Mouse (Mus musculus) MEL (cell line): ENCODE measurements around the gene Limk2.

Experiments used
- CHD2 ChIP-seq: IDR thresholded peaks from 2 replicates; pipeline ENCODE4 v1.6.1; 2011; ENCODE audit warnings: low read length, improper control_type of control experiment
- CTCF ChIP-seq, 3 experiments: IDR thresholded peaks in 2 of 3; conservative IDR thresholded peaks in 1 of 3; 2 replicates each; pipeline ENCODE4 v1.5.1; 2011 to 2012; ENCODE audit warnings: low read length in 3 of 3, low read depth in 2 of 3, mild to moderate bottlenecking in 2 of 3, improper control_type of control experiment in 1 of 3, inconsistent platforms in 1 of 3, mixed read lengths in 1 of 3, moderate library complexity in 1 of 3; ENCODE audit not compliant: control insufficient read depth in 1 of 3, insufficient read depth in 1 of 3, poor library complexity in 1 of 3, severe bottlenecking in 1 of 3
- KAT2A ChIP-seq: conservative IDR thresholded peaks from 2 replicates; pipeline ENCODE4 v1.6.1; 2012; ENCODE audit warnings: low read depth, low read length, improper control_type of control experiment, inconsistent platforms
- MAX ChIP-seq: IDR thresholded peaks from 2 replicates; pipeline ENCODE4 v1.6.1; 2011; ENCODE audit warnings: low read length, improper control_type of control experiment
- POLR2A ChIP-seq, 2 experiments: IDR thresholded peaks; 2 replicates each; pipeline ENCODE4 v1.6.1; 2011 to 2012; ENCODE audit warnings: low read length in 2 of 2, mild to moderate bottlenecking in 2 of 2, control low read depth in 1 of 2, improper control_type of control experiment in 1 of 2, low read depth in 1 of 2, moderate library complexity in 1 of 2; ENCODE audit not compliant: control insufficient read depth in 1 of 2, insufficient read depth in 1 of 2, poor library complexity in 1 of 2
- TAL1 ChIP-seq: IDR thresholded peaks from 2 replicates; pipeline ENCODE4 v1.6.1; 2012; ENCODE audit warnings: mild to moderate bottlenecking, inconsistent platforms, low read length, moderate library complexity, mixed read lengths
- USF2 ChIP-seq, 2 experiments: IDR thresholded peaks; 2 replicates each; pipeline ENCODE4 v1.6.1; 2011 to 2012; ENCODE audit warnings: improper control_type of control experiment in 2 of 2, low read length in 2 of 2, borderline replicate concordance in 1 of 2, inconsistent platforms in 1 of 2, low read depth in 1 of 2, mild to moderate bottlenecking in 1 of 2; ENCODE audit not compliant: insufficient read depth in 1 of 2

GRCm38 (mm10) chr11:3433809-3434208 lies 24.8 kb upstream of the Limk2 start:
- TF ChIP-seq POLR2A (IDR thresholded peaks at IDR 0.05; ENCODE audit: control insufficient read depth in 1 of 2, insufficient read depth in 1 of 2, low read depth in 1 of 2, low read length in 2 of 2, poor library complexity in 1 of 2) (no peak), USF2 (IDR thresholded peaks at IDR 0.05; ENCODE audit: borderline replicate concordance in 1 of 2, insufficient read depth in 1 of 2, low read depth in 1 of 2, low read length in 2 of 2) (no peak), CHD2 (no peak), KAT2A (no peak), CTCF (IDR thresholded peaks at IDR 0.05 in 2 of 3, conservative IDR thresholded peaks at IDR 0.05 in 1 of 3; ENCODE audit: control insufficient read depth in 1 of 3, insufficient read depth in 1 of 3, low read depth in 2 of 3, low read length in 3 of 3, poor library complexity in 1 of 3, severe bottlenecking in 1 of 3) (no peak), TAL1 (no peak), MAX (no peak)
